ENCODE assay signal across 8 mouse cellular contexts in genomic region chr4:130574048-130574413, GRCm38 (mm10). TPM values are rescaled to one million over a fixed set of nuclear protein-coding genes. Genes with fewer than 3 reads are reported as not detected.
A peak's percentile ranks its signal among the peaks of the same experiment; 100 is the strongest.
DNase-seq lines count a peak whose midpoint lies in the region; ATAC-seq lines count a peak whose summit lies in the region.

Gene Nkain1 (minus strand): TSS chr4:130574173.

- H3K27me3 ChIP-seq in limb, embryonic 10.5 days (ENCODE audit: low read depth, poor library complexity, severe bottlenecking), result no peaks in the 10 kb centered on the region
- H3K27me3 ChIP-seq in midbrain, embryonic 16.5 days (ENCODE audit: control insufficient read depth, insufficient read depth, low read depth, low read length), result no peaks in the 10 kb centered on the region

- peak within 1 kb of the TSS; percentile 87 for H3K4me2 ChIP-seq in midbrain, embryonic 16.5 days (ENCODE audit: low read length)

- peak within 1 kb of the TSS; percentile 95 for H3K27ac ChIP-seq in limb, embryonic 10.5 days
- H3K27ac ChIP-seq in midbrain, embryonic 16.5 days (ENCODE audit: low read length), result peak within 1 kb of the TSS; percentile 89

- no peaks in the 10 kb centered on the region for H3K9me3 ChIP-seq in limb, embryonic 10.5 days (replicated peaks)
- no peaks in the 10 kb centered on the region for H3K9me3 ChIP-seq in midbrain, embryonic 16.5 days (replicated peaks; ENCODE audit: control insufficient read depth, low read length, poor library complexity, severe bottlenecking)

- peak within 1 kb of the TSS; percentile 94 for H3K4me3 ChIP-seq in limb, embryonic 10.5 days
- peak within 1 kb of the TSS; percentile 90 for H3K4me3 ChIP-seq in midbrain, embryonic 16.5 days (ENCODE audit: low read depth, low read length)

- H3K9ac ChIP-seq in midbrain, embryonic 16.5 days (ENCODE audit: low read depth, low read length), result peak within 1 kb of the TSS; percentile 97

- peaks cover 46% of the 10 kb centered on the region for H3K4me1 ChIP-seq in limb, embryonic 10.5 days
- H3K4me1 ChIP-seq in midbrain, embryonic 16.5 days (ENCODE audit: control insufficient read depth, insufficient read depth, low read length), result peaks cover 30% of the 10 kb centered on the region

- whole genome bisulfite sequencing in limb, embryonic 10.5 days, result under 1% methylated on average over 35 of the region's 41 CpGs
- WGBS in midbrain, embryonic 16.5 days, result under 1% methylated on average over 26 of the region's 41 CpGs

- peak; percentile 91 for DNase-seq in heart, adult 11 months
- no peak for DNase-seq in heart, adult 8-10 months (ENCODE audit: low spot score)
- peak; percentile 63 for DNase-seq in adrenal gland, postnatal 10 days
- peak; percentile 61 for DNase-seq in forelimb bud, embryonic 11.5 days (ENCODE audit: low read depth, low spot score)
- peak; percentile 27 for DNase-seq in induced T-regulatory cell, adult 2 months (ENCODE audit: low read depth)
- peak; percentile 82 for DNase-seq in limb, embryonic 10.5 days (ENCODE audit: low spot score)

- peak; percentile 77 for ATAC-seq in midbrain, embryonic 16.5 days
- ATAC-seq in megakaryocyte-erythroid progenitor cell, adult 5-6 weeks (replicated peaks; ENCODE audit: low FRiP score, low TSS enrichment, poor library complexity, severe bottlenecking), result no peak

- H3K36me3 ChIP-seq in limb, embryonic 10.5 days, result no peaks in the 10 kb centered on the region
- no peaks in the 10 kb centered on the region for H3K36me3 ChIP-seq in midbrain, embryonic 16.5 days (ENCODE audit: control insufficient read depth, insufficient read depth, low read length)

RNA-seq across cellular contexts. Expression of gene Nkain1, which starts in this region (rescaled TPM):
- 10 to 100 TPM in 2 of 4 experiments, 1 to 10 TPM in 2; 5.4 to 17.0 (median 11.6) TPM for total RNA-seq in heart, adult 8-10 months (2022)
- 1 to 10 TPM; 5.8 to 6.0 TPM for total RNA-seq in adrenal gland, postnatal 10 days (2021)
- 4.4 and 4.8 TPM in 2 replicates for polyA plus RNA-seq in limb, embryonic 10.5 days (2016; fragmentation: Nextera tagmentation; extraction: Ambion mirVana)
- polyA plus RNA-seq in midbrain, embryonic 16.5 days (2015; fragmentation: Nextera tagmentation; extraction: Ambion mirVana), result 7.2 and 9.1 TPM in 2 replicates
- 0.44 TPM in 1 of 2 replicates, not detected in the other for total RNA-seq in megakaryocyte-erythroid progenitor cell, adult 5-6 weeks (2014; fragmentation: Nextera tagmentation)
- not detected in 2 replicates for total RNA-seq in megakaryocyte-erythroid progenitor cell, adult 5-6 weeks (2017)

Comparison
In these comparisons a context has a peak if more than half of its experiments do, and no peak if none do; other contexts are left out.
1. RNA of gene Nkain1 (total RNA-seq): 5.4 to 17.0 TPM in heart, adult 8-10 months and 5.8 to 6.0 TPM in adrenal gland, postnatal 10 days; 0.44 TPM in megakaryocyte-erythroid progenitor cell, adult 5-6 weeks; every median in the first group is over 4 times any median in the second.